Mouse (Mus musculus) CD4-positive, CD25-positive, alpha-beta regulatory T cell, adult 9 weeks (primary cell): Measurements from ENCODE around the gene Slc7a3. TPM values are rescaled to one million over a fixed set of nuclear protein-coding genes. Genes with fewer than 3 reads are reported as not detected.

Experiments used
- polyA plus RNA-seq: library from polyadenylated mRNA; unstranded; fragments of 100-300 nt; shearing (Covaris generic); gene quantifications from one replicate; pipeline ENCODE4 v1.2.1, GENCODE M21; 2017

Gene Slc7a3
- polyA plus RNA-seq: 0.60 TPM

GRCm38 (mm10) chrX:101085920-101086319, at the start of gene Slc7a3:
Slc7a3 (minus strand) TSS chrX:101086020.

DNA sequence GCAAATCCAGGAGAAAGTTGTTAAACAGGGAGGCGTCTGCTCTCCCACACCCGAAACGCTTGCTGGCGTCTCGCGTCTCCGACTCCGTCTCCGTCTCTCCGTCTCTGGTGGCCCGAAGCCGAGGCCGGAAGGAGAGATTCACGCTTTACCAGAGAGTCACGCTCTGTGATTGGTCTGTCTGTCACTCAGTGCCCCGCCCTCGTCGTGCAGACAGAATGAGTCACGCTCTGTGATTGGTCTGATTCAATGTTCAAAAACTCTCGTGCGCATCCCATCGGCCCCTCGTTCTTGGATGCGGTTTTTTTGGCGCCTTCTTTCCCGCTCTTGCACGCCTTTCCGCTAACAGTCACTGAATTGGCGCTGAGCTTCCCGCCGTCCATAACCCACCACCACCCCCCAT, 26.3 kb downstream of the Slc7a3 start, which contains the start of gene Tex11:
Gene Tex11 (minus strand): TSS at position 127 of the 400 bp plus-strand sequence.

Other genes with a start within 250 kb of the Slc7a3 start
- gene Tex11, start 26.4 kb downstream of the Slc7a3 start, polyA plus RNA-seq: not detected
- gene Snx12, start 136.5 kb upstream of the Slc7a3 start, polyA plus RNA-seq: 68.7 TPM
- gene Foxo4, start 168.5 kb upstream of the Slc7a3 start, polyA plus RNA-seq: 2.9 TPM
- gene Gm614, start 178.0 kb upstream of the Slc7a3 start, polyA plus RNA-seq: 6.9 TPM
- 1,663 TPM for gene Il2rg, start 182.2 kb upstream of the Slc7a3 start, polyA plus RNA-seq
- not detected for gene Gm20489, start 183.0 kb upstream of the Slc7a3 start, polyA plus RNA-seq
- 102 TPM for gene Med12, start 188.0 kb upstream of the Slc7a3 start, polyA plus RNA-seq
- 0.06 TPM for gene Nlgn3, start 213.1 kb upstream of the Slc7a3 start, polyA plus RNA-seq